Mouse (Mus musculus): ENCODE data around the gene Sptlc2.
"Not testable (repeated sequence)": the region's sequence is repeated elsewhere in the genome, so short reads cannot be mapped to it uniquely, and the experiment has no call there.

GRCm38 (mm10) chr12:87306584-87306844 is 81.6 kb downstream of the Sptlc2 start:
- not testable (repeated sequence) for TF ChIP-seq CTCF (conservative IDR thresholded peaks at IDR 0.05 in 1 of 2, IDR thresholded peaks at IDR 0.05 in 1 of 2; ENCODE audit: low read depth in 2 of 2, low read length in 2 of 2); ZC3H11A (IDR thresholded peaks at IDR 0.05; ENCODE audit: low read depth, low read length); POLR2A (IDR thresholded peaks at IDR 0.05; ENCODE audit: low read depth, low read length); MAFK (IDR thresholded peaks at IDR 0.05; ENCODE audit: insufficient replicate concordance, low read length); EP300 (IDR thresholded peaks at IDR 0.05; ENCODE audit: low read length)

Data from CH12.LX (cell line).